Mouse (Mus musculus): ENCODE data around the gene Gm17175. TPM values are rescaled to one million over a fixed set of nuclear protein-coding genes. Genes with fewer than 3 reads are reported as not detected.
"Not testable (repeated sequence)": the region's sequence is repeated elsewhere in the genome, so short reads cannot be mapped to it uniquely, and the experiment has no call there.

Gene Gm17175
- not detected in 2 replicates for total RNA-seq (2017)

DNA sequence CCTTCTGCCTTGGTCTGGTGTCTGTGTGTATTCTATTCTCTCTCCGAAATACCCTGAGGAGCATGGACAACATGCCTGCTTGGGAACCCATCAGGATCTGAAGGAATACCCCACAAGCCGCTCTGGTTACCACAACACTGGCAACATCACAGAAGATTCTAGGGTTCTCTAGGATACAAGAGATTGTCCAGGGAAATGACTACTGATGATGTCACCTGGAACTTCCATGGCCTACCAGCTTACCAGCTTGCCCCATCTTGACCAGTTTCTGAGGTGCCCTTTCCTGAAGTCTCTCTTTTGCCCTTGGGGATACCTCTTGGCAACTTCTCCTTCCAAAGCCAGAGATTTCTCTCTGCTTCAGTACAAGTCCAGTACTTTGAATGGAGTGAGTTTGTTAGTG, at the start of gene Gm17175:
Gene Gm17175, minus strand, starts transcription at position 101 of the 400 bp plus-strand sequence.
- ATAC-seq (replicated peaks; ENCODE audit: low read depth, poor library complexity, severe bottlenecking) = not testable (repeated sequence)

DNA sequence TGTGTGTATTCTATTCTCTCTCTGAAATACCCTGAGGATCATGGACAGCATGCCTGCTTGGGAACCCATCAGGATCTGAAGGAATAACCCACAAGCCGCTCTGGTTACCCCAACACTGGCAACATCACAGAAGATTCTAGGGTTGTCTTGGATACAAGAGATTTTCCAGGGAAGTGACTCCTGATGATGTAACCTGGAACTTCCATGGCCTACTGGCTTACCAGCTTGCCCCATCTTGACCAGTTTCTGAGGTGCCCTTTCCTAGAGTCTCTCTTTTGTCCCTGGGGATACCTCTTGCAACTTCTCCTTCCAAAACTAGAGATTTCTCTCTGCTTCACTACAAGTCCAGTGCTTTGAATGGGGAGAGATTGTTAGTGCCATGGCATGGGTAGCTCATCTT, 37.3 kb upstream of the Gm17175 start, which contains the start of gene Gm17078:
Gene Gm17078, minus strand, starts transcription at position 101 of the 400 bp plus-strand sequence.
- ATAC-seq (replicated peaks; ENCODE audit: low read depth, poor library complexity, severe bottlenecking) = no peak

DNA sequence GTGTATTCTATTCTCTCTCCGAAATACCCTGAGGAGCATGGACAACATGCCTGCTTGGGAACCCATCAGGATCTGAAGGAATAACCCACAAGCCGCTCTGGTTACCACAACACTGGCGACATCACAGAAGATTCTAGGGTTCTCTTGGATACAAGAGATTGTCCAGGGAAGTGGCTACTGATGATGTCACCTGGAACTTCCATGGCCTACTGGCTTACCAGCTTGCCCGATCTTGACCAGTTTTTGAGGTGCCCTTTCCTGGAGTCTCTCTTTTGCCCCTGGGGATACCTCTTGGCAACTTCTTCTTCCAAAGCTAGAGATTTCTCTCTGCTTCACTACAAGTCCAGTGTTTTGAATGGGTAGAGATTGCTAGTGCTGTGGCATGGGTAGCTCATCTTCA, 18.2 kb upstream of the Gm17175 start, which contains the start of gene Gm17174:
Gene Gm17174, minus strand, starts transcription at position 101 of the 400 bp plus-strand sequence.
- not testable (repeated sequence) for ATAC-seq (replicated peaks; ENCODE audit: low read depth, poor library complexity, severe bottlenecking)

DNA sequence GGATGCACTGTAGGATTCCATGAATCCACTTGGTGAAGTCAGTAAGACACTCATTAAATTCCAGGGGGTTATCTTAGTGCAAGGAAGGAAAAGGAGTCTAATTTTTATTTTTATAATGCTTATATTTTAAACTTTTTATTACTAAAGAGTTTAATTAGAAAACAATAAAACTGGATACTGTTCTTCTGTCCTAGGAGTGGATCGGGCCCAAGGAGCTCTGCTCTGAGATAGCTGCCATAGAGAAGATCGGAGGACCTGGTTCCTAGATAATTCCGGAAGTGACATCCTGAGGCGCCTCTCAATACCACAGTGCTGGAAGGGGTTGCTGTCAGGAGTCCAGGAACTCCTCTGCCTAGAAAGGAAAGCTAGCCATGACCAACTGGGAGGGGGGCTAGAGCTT, 21.4 kb downstream of the Gm17175 start, which contains the start of gene Gm5622:
Gene Gm5622, plus strand, starts transcription at position 301 of the 400 bp plus-strand sequence.
- ATAC-seq (replicated peaks; ENCODE audit: low read depth, poor library complexity, severe bottlenecking) = no peak

Other genes starting within 250 kb of the Gm17175 start
- not detected in 2 replicates for gene Gm7247, start 212.3 kb downstream of the Gm17175 start, total RNA-seq (2017)
- not detected in 2 replicates for gene Vmn2r88, start 163.2 kb downstream of the Gm17175 start, total RNA-seq (2017)
- gene Vmn2r89, start 122.2 kb downstream of the Gm17175 start, total RNA-seq (2017) = not detected in 2 replicates
- not detected in 2 replicates for gene Gm5622, start 21.3 kb downstream of the Gm17175 start, total RNA-seq (2017)
- not detected in 2 replicates for gene Gm17174, start 18.1 kb upstream of the Gm17175 start, total RNA-seq (2017)
- not detected in 2 replicates for gene Gm17078, start 37.2 kb upstream of the Gm17175 start, total RNA-seq (2017)
- not detected in 2 replicates for gene Gm4181, start 61.6 kb upstream of the Gm17175 start, total RNA-seq (2017)
- not detected in 2 replicates for gene Gm17079, start 121.4 kb upstream of the Gm17175 start, total RNA-seq (2017)
- gene Gm5800, start 143.1 kb upstream of the Gm17175 start, total RNA-seq (2017) = not detected in 2 replicates
- gene Ang4, start 199.5 kb upstream of the Gm17175 start, total RNA-seq (2017) = not detected in 2 replicates
- gene AY358078, start 226.0 kb upstream of the Gm17175 start, total RNA-seq (2017) = not detected in 2 replicates